Mouse (Mus musculus): Measurements from ENCODE around the gene Myg1. TPM values are rescaled to one million over a fixed set of nuclear protein-coding genes. Genes with fewer than 3 reads are reported as not detected.

Gene Myg1
- polyA plus RNA-seq, 1 experiment from 2014 or later, result 109 TPM

GRCm38 (mm10) chr15:102364678-102365077 is 33.2 kb downstream of the Myg1 start:
- H3K27me3 ChIP-seq, result peaks cover 8% of the 10 kb centered on the region; the same call in 1 of the 2 replicates
- peak overlapping the region; percentile 63 for H3K4me2 ChIP-seq
- H3K4me1 ChIP-seq, result peaks cover 37% of the 10 kb centered on the region
- 98% methylated on average over 1 of the region's 1 CpGs for WGBS
- H3K36me3 ChIP-seq, result no peaks in the 10 kb centered on the region
- H3K27ac ChIP-seq, result peak overlapping the region; percentile 85
- peak overlapping the region; percentile 45 for H3K4me3 ChIP-seq
- H3K9ac ChIP-seq, result peak overlapping the region; percentile 70
- no peak for ATAC-seq (ENCODE audit: insufficient number of reproducible peaks, insufficient read depth, low FRiP score, low TSS enrichment, low read depth)
- H3K9me3 ChIP-seq, result no peaks in the 10 kb centered on the region

DNA sequence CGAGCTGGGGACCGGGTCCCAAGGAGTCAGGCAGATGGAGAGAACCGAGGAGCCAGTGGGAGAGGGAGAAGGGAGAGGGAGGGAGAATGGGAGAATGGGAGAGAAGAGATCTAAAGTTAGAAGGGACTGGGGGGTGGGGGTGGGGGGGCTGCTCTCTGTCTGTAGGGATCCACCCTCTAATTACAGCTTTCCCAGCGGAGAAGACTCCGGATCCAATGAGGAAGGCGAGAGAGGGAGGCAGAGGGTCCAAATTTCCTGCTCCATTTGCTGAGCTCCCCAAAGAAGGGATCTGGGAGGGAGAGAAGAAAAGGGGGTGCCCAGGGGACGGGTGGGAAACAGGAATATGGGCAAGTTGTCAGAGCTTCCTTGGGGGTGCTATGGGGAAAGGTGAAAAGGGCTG is 34.7 kb downstream of the Myg1 start:
- peaks cover 52% of the 10 kb centered on the region for H3K4me1 ChIP-seq
- no peak for ATAC-seq (ENCODE audit: insufficient number of reproducible peaks, insufficient read depth, low FRiP score, low TSS enrichment, low read depth)
- no peaks in the 10 kb centered on the region for H3K36me3 ChIP-seq
- H3K4me3 ChIP-seq, result peak overlapping the region; percentile 45
- H3K27me3 ChIP-seq, result peaks cover 8% of the 10 kb centered on the region; the same call in 1 of the 2 replicates
- peak overlapping the region; percentile 85 for H3K27ac ChIP-seq
- H3K9me3 ChIP-seq, result no peaks in the 10 kb centered on the region
- WGBS, result 3% methylated on average over 7 of the region's 7 CpGs
- H3K4me2 ChIP-seq, result peak overlapping the region; percentile 63
- peak overlapping the region; percentile 70 for H3K9ac ChIP-seq

GRCm38 (mm10) chr15:102366733-102367344 is 35.3 kb downstream of the Myg1 start, which contains the start of gene Sp7:
Sp7 (minus strand) TSS chr15:102367182.
- no peaks in the 10 kb centered on the region for H3K9me3 ChIP-seq
- ATAC-seq (ENCODE audit: insufficient number of reproducible peaks, insufficient read depth, low FRiP score, low TSS enrichment, low read depth), result no peak
- 4% methylated on average over 15 of the region's 15 CpGs for WGBS
- peak within 1 kb of the TSS; percentile 45 for H3K4me3 ChIP-seq
- H3K27me3 ChIP-seq, result peaks cover 8% of the 10 kb centered on the region; the same call in 1 of the 2 replicates
- peak within 1 kb of the TSS; percentile 70 for H3K9ac ChIP-seq
- peak within 1 kb of the TSS; percentile 85 for H3K27ac ChIP-seq
- H3K4me2 ChIP-seq, result peak within 1 kb of the TSS; percentile 63
- peaks cover 55% of the 10 kb centered on the region for H3K4me1 ChIP-seq
- H3K36me3 ChIP-seq, result no peaks in the 10 kb centered on the region

DNA sequence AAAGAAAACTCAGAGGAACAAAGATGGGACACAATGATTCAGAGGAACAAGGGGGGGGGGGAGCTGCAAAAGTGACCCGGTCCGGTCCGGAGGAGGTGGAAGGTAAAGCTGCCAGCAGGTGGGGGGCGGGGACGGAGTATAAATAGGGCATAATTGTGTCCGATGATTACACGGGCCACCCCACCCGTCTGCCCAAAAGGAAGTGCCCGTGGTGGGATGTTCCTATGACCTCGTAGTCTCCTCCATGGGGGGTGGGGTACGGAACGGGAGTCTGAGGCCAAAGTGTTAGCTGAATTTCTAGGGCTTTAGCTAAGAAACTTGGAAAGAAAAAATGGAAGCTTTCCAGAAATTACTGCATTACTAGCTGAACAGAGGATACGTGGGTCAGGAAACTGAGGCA is 38.5 kb downstream of the Myg1 start:
- Histone ChIP-seq H3K27me3 (no peaks in the 10 kb centered on the region), H3K9ac (peak overlapping the region; percentile 58; the same call in 1 of the 2 replicates), H3K9me3 (no peaks in the 10 kb centered on the region), H3K4me2 (peak overlapping the region; percentile 54), H3K36me3 (no peaks in the 10 kb centered on the region), H3K4me1 (peaks cover 39% of the 10 kb centered on the region), H3K27ac (peak overlapping the region; percentile 88), H3K4me3 (peak overlapping the region; percentile 28)
- 9% methylated on average over 13 of the region's 13 CpGs for WGBS
- no peak for ATAC-seq (ENCODE audit: insufficient number of reproducible peaks, insufficient read depth, low FRiP score, low TSS enrichment, low read depth)

GRCm38 (mm10) chr15:102370727-102371126 is 39.2 kb downstream of the Myg1 start:
- no peaks in the 10 kb centered on the region for H3K27me3 ChIP-seq
- peak overlapping the region; percentile 54 for H3K4me2 ChIP-seq
- H3K4me1 ChIP-seq, result peaks cover 38% of the 10 kb centered on the region
- no peaks in the 10 kb centered on the region for H3K36me3 ChIP-seq
- no peaks in the 10 kb centered on the region for H3K9me3 ChIP-seq
- H3K27ac ChIP-seq, result peak overlapping the region; percentile 88
- WGBS, result under 1% methylated on average over 10 of the region's 10 CpGs
- ATAC-seq (ENCODE audit: insufficient number of reproducible peaks, insufficient read depth, low FRiP score, low TSS enrichment, low read depth), result peak; percentile 81
- H3K9ac ChIP-seq, result peak overlapping the region; percentile 58
- peak overlapping the region; percentile 28 for H3K4me3 ChIP-seq

- H3K4me1 ChIP-seq, result peaks cover 29% of the 10 kb centered on the region
- H3K27ac ChIP-seq, result peak overlapping the region; percentile 92
- no peaks in the 10 kb centered on the region for H3K36me3 ChIP-seq
- H3K9ac ChIP-seq, result peak overlapping the region; percentile 79
- under 1% methylated on average over 37 of the region's 43 CpGs for WGBS
- ATAC-seq (ENCODE audit: insufficient number of reproducible peaks, insufficient read depth, low FRiP score, low TSS enrichment, low read depth), result peak; percentile 73
- peak overlapping the region; percentile 58 for H3K4me3 ChIP-seq
- H3K4me2 ChIP-seq, result peak overlapping the region; percentile 88
- H3K27me3 ChIP-seq, result no peaks in the 10 kb centered on the region
- no peaks in the 10 kb centered on the region for H3K9me3 ChIP-seq
Observed at GRCm38 (mm10) chr15:102376453-102377162, 45.1 kb downstream of the Myg1 start.

- Histone ChIP-seq H3K27me3 (no peaks in the 10 kb centered on the region), H3K9ac (peak overlapping the region; percentile 79), H3K4me1 (peaks cover 29% of the 10 kb centered on the region), H3K4me3 (peak overlapping the region; percentile 58), H3K9me3 (no peaks in the 10 kb centered on the region), H3K4me2 (peak overlapping the region; percentile 88), H3K27ac (peak overlapping the region; percentile 92), H3K36me3 (no peaks in the 10 kb centered on the region)
- 0% methylated on average over 7 of the region's 7 CpGs for WGBS
- ATAC-seq (ENCODE audit: insufficient number of reproducible peaks, insufficient read depth, low FRiP score, low TSS enrichment, low read depth), result peak; percentile 52
Observed at GRCm38 (mm10) chr15:102377163-102377543, 45.6 kb downstream of the Myg1 start.

DNA sequence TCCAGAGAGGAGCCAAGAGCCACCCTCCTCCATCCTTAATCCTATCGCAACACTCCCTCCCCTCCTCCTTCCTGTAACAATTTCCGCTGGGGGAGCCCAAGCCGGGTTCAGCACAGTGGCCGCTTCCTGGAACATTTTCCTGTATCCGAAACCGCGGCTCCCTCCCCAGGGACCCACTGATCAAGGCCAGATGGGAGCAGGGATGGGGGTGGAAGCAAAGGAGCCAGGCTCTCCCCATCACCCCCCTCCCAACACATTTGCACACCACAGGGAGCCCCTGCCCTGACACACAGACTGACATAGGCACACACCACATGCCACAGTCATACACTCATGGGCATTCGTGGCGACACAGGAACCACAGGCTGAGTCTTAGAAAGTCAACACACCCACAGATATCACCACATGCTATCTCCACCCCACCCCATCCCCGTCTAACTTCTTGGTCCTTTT is 46.3 kb downstream of the Myg1 start:
- peak; percentile 71 for ATAC-seq (ENCODE audit: insufficient number of reproducible peaks, insufficient read depth, low FRiP score, low TSS enrichment, low read depth)
- Histone ChIP-seq H3K36me3 (no peaks in the 10 kb centered on the region), H3K9ac (peak overlapping the region; percentile 79; the same call in 1 of the 2 replicates), H3K4me2 (peak overlapping the region; percentile 88), H3K27me3 (no peaks in the 10 kb centered on the region), H3K4me1 (peaks cover 29% of the 10 kb centered on the region), H3K9me3 (no peaks in the 10 kb centered on the region), H3K27ac (peak overlapping the region; percentile 92), H3K4me3 (peak overlapping the region; percentile 58)
- WGBS, result 2% methylated on average over 10 of the region's 10 CpGs

DNA sequence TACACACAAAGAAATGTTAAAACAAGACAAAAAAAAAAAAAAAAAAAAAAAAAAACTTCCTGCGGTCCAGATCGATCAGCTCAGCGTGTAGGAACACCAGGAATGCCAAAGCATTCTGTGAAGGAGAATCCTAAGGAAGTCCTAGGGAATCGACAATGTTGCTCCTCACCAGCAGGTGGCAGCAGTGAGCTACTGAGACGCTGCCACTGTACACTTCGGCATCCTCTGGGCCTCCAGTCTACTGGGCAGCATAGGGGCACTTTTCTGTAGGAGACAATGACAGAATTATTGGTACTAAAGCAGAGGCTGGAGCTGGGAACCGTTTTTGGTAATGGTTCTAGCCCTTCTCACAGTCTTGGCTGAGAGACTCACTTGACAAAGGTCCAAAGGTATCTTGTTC is 50.1 kb downstream of the Myg1 start:
- Histone ChIP-seq H3K9me3 (no peaks in the 10 kb centered on the region), H3K36me3 (no peaks in the 10 kb centered on the region), H3K4me1 (peaks cover 21% of the 10 kb centered on the region), H3K4me3 (no peak overlapping the region), H3K27me3 (no peaks in the 10 kb centered on the region), H3K27ac (no peak overlapping the region), H3K4me2 (no peak overlapping the region), H3K9ac (no peak overlapping the region)
- ATAC-seq (ENCODE audit: insufficient number of reproducible peaks, insufficient read depth, low FRiP score, low TSS enrichment, low read depth), result no peak
- 3% methylated on average over 7 of the region's 7 CpGs for WGBS

- Histone ChIP-seq H3K4me3 (no peak overlapping the region), H3K36me3 (no peaks in the 10 kb centered on the region), H3K9me3 (no peaks in the 10 kb centered on the region), H3K9ac (no peak overlapping the region), H3K4me1 (peaks cover 3% of the 10 kb centered on the region; the same call in 1 of the 2 replicates), H3K4me2 (no peak overlapping the region), H3K27me3 (no peaks in the 10 kb centered on the region), H3K27ac (no peak overlapping the region)
- no peak for ATAC-seq (ENCODE audit: insufficient number of reproducible peaks, insufficient read depth, low FRiP score, low TSS enrichment, low read depth)
- WGBS, result 92% methylated on average over 6 of the region's 6 CpGs
Observed at GRCm38 (mm10) chr15:102383671-102384070, 52.2 kb downstream of the Myg1 start.

GRCm38 (mm10) chr15:102386640-102387039 is 55.1 kb downstream of the Myg1 start:
- no peaks in the 10 kb centered on the region for H3K9me3 ChIP-seq
- H3K4me1 ChIP-seq, result no peaks in the 10 kb centered on the region
- H3K4me2 ChIP-seq, result no peak overlapping the region
- no peak for ATAC-seq (ENCODE audit: insufficient number of reproducible peaks, insufficient read depth, low FRiP score, low TSS enrichment, low read depth)
- no peaks in the 10 kb centered on the region for H3K27me3 ChIP-seq
- H3K9ac ChIP-seq, result no peak overlapping the region
- 55% methylated on average over 9 of the region's 9 CpGs for WGBS
- H3K27ac ChIP-seq, result no peak overlapping the region
- H3K4me3 ChIP-seq, result no peak overlapping the region
- H3K36me3 ChIP-seq, result no peaks in the 10 kb centered on the region
